Mouse (Mus musculus): ENCODE measurements around the gene Mgat1. TPM values are rescaled to one million over a fixed set of nuclear protein-coding genes. Genes with fewer than 3 reads are reported as not detected.

Mgat1 gene
- polyA plus RNA-seq, 1 experiment from 2014 or later = 34.3 TPM

DNA sequence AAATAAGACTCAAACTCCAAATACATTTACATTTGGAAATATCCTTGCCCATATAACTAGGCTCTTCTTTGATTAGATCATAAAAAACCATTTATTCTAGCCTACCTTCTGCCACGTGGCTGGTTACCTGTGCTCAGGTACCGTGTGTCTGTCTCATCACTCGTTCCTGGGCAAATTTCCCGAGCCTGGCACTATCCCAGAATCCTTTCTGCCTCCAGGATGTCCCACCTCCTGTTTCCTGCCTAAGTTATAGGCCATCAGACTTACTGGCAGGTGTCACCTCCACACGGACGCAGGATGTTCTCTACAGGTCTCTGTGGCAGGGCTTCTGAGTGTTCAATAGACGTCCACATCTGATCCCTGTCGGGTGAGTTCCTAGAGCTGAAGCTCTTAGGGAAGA is 21.1 kb downstream of the Mgat1 start:
- Histone ChIP-seq H3K9ac (ENCODE audit: low read depth, low read length) (no peak overlapping the region), H3K9me3 (replicated peaks; ENCODE audit: control insufficient read depth, low read length, poor library complexity, severe bottlenecking) (no peaks in the 10 kb centered on the region)
- 81% methylated on average over 8 of the region's 8 CpGs for WGBS

DNA sequence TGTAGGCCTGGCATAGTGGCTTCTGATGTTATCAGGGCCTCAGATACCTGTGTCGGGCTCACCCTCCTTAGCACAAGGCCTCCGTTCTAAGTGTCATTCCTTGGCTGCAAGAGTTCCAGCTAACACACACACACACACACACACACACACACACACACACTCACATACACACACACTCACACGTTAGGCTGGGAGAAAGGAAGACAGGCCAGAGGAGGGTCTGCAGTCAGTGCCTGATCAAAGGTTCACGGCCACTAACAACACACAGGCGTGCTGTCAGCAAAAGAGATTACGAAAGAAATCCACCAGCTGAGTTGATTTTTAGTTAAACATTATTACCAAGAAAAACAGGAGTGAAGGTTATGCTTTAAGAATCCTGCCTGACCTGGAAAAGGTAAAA is 22.7 kb downstream of the Mgat1 start:
- no peak overlapping the region for H3K4me2 ChIP-seq (ENCODE audit: low read length)
- no peak overlapping the region for H3K9ac ChIP-seq (ENCODE audit: low read depth, low read length)
- ATAC-seq = no peak
- no peaks in the 10 kb centered on the region for H3K27me3 ChIP-seq (ENCODE audit: control insufficient read depth, insufficient read depth, low read depth, low read length)
- no peaks in the 10 kb centered on the region for H3K9me3 ChIP-seq (replicated peaks; ENCODE audit: control insufficient read depth, low read length, poor library complexity, severe bottlenecking)
- no peaks in the 10 kb centered on the region for H3K4me1 ChIP-seq (ENCODE audit: control insufficient read depth, insufficient read depth, low read length)
- H3K27ac ChIP-seq (ENCODE audit: low read length) = no peak overlapping the region
- H3K36me3 ChIP-seq (ENCODE audit: control insufficient read depth, insufficient read depth, low read length) = peaks cover 5% of the 10 kb centered on the region; the same call in 1 of the 2 replicates
- H3K4me3 ChIP-seq (ENCODE audit: low read depth, low read length) = no peak overlapping the region
- WGBS = 89% methylated on average over 6 of the region's 6 CpGs

More for the DNA sequence above, 21.1 kb downstream of the Mgat1 start:
- Histone ChIP-seq H3K4me2 (ENCODE audit: low read length) (no peak overlapping the region), H3K27me3 (ENCODE audit: control insufficient read depth, insufficient read depth, low read depth, low read length) (no peaks in the 10 kb centered on the region), H3K36me3 (ENCODE audit: control insufficient read depth, insufficient read depth, low read length) (peaks cover 8% of the 10 kb centered on the region; the same call in 1 of the 2 replicates), H3K4me3 (ENCODE audit: low read depth, low read length) (no peak overlapping the region), H3K27ac (ENCODE audit: low read length) (no peak overlapping the region), H3K4me1 (ENCODE audit: control insufficient read depth, insufficient read depth, low read length) (no peaks in the 10 kb centered on the region)
- no peak for ATAC-seq

DNA sequence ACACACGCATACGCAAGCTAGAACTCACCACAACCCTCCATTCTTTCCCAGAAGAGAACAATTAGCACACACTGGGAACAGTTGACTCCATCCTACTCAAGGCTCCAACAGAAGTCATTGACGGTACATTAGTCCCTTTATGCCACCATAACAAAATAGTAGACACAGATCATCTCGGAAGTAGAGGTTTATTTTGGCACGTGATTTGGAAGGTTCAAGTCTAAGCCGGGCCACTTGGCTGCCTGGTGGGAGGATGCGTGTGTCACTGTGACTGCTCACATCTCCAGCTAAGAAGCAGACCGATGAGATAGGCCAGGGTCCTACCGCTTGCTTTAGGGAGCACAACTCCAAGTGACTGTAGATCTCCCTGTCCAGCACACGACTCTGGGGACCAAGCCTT is 23.3 kb downstream of the Mgat1 start:
- Histone ChIP-seq H3K4me3 (ENCODE audit: low read depth, low read length) (no peak overlapping the region), H3K27me3 (ENCODE audit: control insufficient read depth, insufficient read depth, low read depth, low read length) (no peaks in the 10 kb centered on the region), H3K9ac (ENCODE audit: low read depth, low read length) (no peak overlapping the region), H3K36me3 (ENCODE audit: control insufficient read depth, insufficient read depth, low read length) (no peaks in the 10 kb centered on the region; the same call in 1 of the 2 replicates), H3K27ac (ENCODE audit: low read length) (no peak overlapping the region), H3K4me2 (ENCODE audit: low read length) (no peak overlapping the region), H3K4me1 (ENCODE audit: control insufficient read depth, insufficient read depth, low read length) (no peaks in the 10 kb centered on the region), H3K9me3 (replicated peaks; ENCODE audit: control insufficient read depth, low read length, poor library complexity, severe bottlenecking) (no peaks in the 10 kb centered on the region)
- WGBS = 88% methylated on average over 10 of the region's 10 CpGs
- ATAC-seq = no peak

DNA sequence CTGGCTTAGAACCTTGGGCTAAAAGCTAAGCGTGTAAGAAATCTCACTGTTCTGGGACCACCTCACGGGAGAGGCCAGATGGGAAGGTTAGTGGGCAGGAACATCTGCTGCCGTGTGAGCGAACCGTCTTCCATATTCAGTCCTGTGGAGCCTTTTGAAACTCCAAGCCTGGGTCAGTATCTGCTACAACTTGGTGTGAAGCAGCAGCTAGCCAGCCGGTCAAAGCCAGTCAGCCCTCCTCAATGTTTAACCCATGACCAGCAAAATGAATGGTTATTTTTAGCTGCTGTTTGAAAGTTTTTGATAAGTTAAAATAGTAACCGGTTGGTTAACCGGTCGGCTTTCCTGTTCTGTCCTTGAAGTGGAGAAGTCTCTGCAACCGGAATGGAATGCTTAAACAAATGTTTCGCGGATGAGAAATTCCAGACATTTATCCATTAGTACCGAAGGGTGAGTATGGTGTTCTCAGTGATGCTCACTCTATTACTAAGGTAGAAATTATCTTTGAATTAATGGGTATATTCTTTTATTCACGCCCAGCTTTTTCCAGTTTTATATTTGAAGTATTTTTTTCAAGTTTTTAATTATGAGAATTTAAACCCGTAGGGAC is 24.1 kb downstream of the Mgat1 start:
- no peaks in the 10 kb centered on the region for H3K9me3 ChIP-seq (replicated peaks; ENCODE audit: control insufficient read depth, low read length, poor library complexity, severe bottlenecking)
- no peak overlapping the region for H3K27ac ChIP-seq (ENCODE audit: low read length)
- no peak for ATAC-seq
- no peak overlapping the region for H3K9ac ChIP-seq (ENCODE audit: low read depth, low read length)
- H3K4me2 ChIP-seq (ENCODE audit: low read length) = no peak overlapping the region
- H3K4me3 ChIP-seq (ENCODE audit: low read depth, low read length) = no peak overlapping the region
- no peaks in the 10 kb centered on the region for H3K4me1 ChIP-seq (ENCODE audit: control insufficient read depth, insufficient read depth, low read length)
- H3K27me3 ChIP-seq (ENCODE audit: control insufficient read depth, insufficient read depth, low read depth, low read length) = no peaks in the 10 kb centered on the region
- H3K36me3 ChIP-seq (ENCODE audit: control insufficient read depth, insufficient read depth, low read length) = no peaks in the 10 kb centered on the region
- WGBS = 84% methylated on average over 15 of the region's 15 CpGs

DNA sequence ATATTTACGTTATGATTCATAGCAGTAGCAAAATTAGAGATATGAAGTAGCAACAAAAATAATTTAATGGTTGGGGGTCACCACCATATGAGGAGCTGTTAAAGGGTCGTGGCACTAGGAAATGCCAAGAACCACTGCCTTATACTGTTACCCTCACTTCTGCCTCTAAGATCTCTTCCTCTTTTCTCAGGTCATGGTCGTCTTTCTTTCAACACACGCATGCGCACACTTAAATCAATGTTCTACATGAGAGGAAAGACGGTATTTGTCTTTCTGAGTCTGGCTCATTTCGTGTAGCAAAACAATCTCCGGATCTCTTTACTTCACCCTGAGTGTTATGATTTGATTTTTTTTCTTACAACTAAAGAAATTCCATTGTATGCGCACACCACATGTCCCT is 25.8 kb downstream of the Mgat1 start:
- Histone ChIP-seq H3K9ac (ENCODE audit: low read depth, low read length) (no peak overlapping the region), H3K9me3 (replicated peaks; ENCODE audit: control insufficient read depth, low read length, poor library complexity, severe bottlenecking) (no peaks in the 10 kb centered on the region), H3K4me3 (ENCODE audit: low read depth, low read length) (no peak overlapping the region), H3K27ac (ENCODE audit: low read length) (no peak overlapping the region), H3K4me2 (ENCODE audit: low read length) (no peak overlapping the region), H3K36me3 (ENCODE audit: control insufficient read depth, insufficient read depth, low read length) (no peaks in the 10 kb centered on the region), H3K27me3 (ENCODE audit: control insufficient read depth, insufficient read depth, low read depth, low read length) (no peaks in the 10 kb centered on the region), H3K4me1 (ENCODE audit: control insufficient read depth, insufficient read depth, low read length) (peaks cover 4% of the 10 kb centered on the region; the same call in 1 of the 2 replicates)
- 96% methylated on average over 9 of the region's 9 CpGs for WGBS
- no peak for ATAC-seq

DNA sequence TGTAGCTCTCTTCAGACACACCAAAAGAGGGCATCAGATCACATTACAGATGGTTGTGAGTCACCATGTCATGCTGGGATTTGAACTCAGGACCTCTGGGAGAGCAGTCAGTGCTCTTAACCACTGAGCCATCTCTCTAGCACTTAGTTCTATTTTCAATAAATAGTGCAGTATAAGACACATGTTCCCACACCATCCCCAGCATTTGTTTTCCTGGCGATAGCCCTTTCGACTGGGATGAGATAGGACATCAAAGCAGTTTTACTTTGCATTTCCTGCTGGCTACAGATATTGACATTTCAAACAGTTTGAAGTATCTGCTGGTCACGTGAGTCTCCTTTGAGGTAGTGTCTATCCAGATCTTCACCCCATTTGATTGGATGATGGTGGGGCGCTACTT is 26.4 kb downstream of the Mgat1 start:
- Histone ChIP-seq H3K4me2 (ENCODE audit: low read length) (no peak overlapping the region), H3K9ac (ENCODE audit: low read depth, low read length) (no peak overlapping the region), H3K9me3 (replicated peaks; ENCODE audit: control insufficient read depth, low read length, poor library complexity, severe bottlenecking) (no peaks in the 10 kb centered on the region), H3K36me3 (ENCODE audit: control insufficient read depth, insufficient read depth, low read length) (no peaks in the 10 kb centered on the region), H3K27ac (ENCODE audit: low read length) (no peak overlapping the region), H3K4me1 (ENCODE audit: control insufficient read depth, insufficient read depth, low read length) (peaks cover 4% of the 10 kb centered on the region; the same call in 1 of the 2 replicates), H3K4me3 (ENCODE audit: low read depth, low read length) (no peak overlapping the region), H3K27me3 (ENCODE audit: control insufficient read depth, insufficient read depth, low read depth, low read length) (no peaks in the 10 kb centered on the region)
- ATAC-seq = no peak
- 90% methylated on average over 4 of the region's 4 CpGs for WGBS

DNA sequence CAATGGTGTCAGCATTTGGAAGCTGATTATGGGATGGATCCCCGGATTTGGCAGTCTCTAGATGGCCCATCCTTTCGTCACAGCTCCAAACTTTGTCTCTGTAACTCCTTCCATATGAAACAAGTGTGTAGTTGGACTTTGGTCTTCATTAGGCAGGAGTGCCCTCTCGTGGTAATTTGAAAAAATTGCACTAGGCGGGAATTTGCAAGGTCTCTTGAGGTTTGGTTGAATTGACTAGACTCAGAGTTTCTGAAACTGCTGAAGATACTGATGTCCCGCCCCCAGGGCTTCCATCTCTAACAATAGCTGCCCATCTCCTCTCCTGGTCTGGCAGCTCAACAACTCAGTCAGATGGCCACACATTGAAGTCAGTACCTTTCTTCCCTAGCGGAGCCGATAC is 27.3 kb downstream of the Mgat1 start:
- WGBS = 22% methylated on average over 7 of the region's 7 CpGs
- H3K27me3 ChIP-seq (ENCODE audit: control insufficient read depth, insufficient read depth, low read depth, low read length) = no peaks in the 10 kb centered on the region
- H3K36me3 ChIP-seq (ENCODE audit: control insufficient read depth, insufficient read depth, low read length) = no peaks in the 10 kb centered on the region
- H3K9ac ChIP-seq (ENCODE audit: low read depth, low read length) = no peak overlapping the region
- no peak overlapping the region for H3K27ac ChIP-seq (ENCODE audit: low read length)
- peaks cover 4% of the 10 kb centered on the region; the same call in 1 of the 2 replicates for H3K4me1 ChIP-seq (ENCODE audit: control insufficient read depth, insufficient read depth, low read length)
- H3K4me2 ChIP-seq (ENCODE audit: low read length) = no peak overlapping the region
- no peak overlapping the region for H3K4me3 ChIP-seq (ENCODE audit: low read depth, low read length)
- no peaks in the 10 kb centered on the region for H3K9me3 ChIP-seq (replicated peaks; ENCODE audit: control insufficient read depth, low read length, poor library complexity, severe bottlenecking)
- ATAC-seq = no peak

DNA sequence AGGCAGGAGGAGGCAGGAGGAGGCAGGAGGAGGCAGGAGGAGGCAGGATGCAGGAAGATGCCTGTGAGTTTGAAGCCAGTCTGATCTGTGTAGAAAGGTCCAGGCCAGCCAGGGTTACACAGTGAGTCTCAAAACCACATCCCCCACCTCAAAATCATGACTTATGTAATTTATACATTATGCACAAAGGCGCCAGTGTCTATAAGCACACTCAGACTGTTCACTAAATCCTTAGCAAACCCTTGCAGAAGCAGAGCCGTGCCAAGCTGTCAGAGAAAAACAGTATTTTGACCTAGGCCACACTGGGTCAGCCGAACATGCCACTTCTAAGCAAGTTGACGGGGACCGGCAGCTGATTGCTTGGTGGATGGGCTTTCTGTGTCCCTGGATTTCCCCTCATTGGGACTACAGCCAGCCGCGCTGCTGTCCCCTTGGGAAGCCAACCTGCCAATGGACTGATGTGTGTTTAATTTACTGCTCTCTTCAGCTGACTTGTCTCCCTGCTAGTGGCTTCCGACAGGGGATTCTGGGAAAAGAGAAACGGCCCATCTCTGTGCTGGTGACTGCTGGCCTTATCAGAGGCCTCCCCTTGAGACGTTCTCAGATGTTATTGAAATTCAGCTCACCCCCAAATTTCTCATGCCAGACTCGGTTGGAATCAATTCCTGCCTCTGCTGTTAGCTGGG is 30.0 kb downstream of the Mgat1 start:
- Histone ChIP-seq H3K4me1 (ENCODE audit: control insufficient read depth, insufficient read depth, low read length) (peaks cover 4% of the 10 kb centered on the region; the same call in 1 of the 2 replicates), H3K4me2 (ENCODE audit: low read length) (no peak overlapping the region), H3K27me3 (ENCODE audit: control insufficient read depth, insufficient read depth, low read depth, low read length) (no peaks in the 10 kb centered on the region), H3K36me3 (ENCODE audit: control insufficient read depth, insufficient read depth, low read length) (no peaks in the 10 kb centered on the region), H3K4me3 (ENCODE audit: low read depth, low read length) (no peak overlapping the region), H3K9ac (ENCODE audit: low read depth, low read length) (peak overlapping the region; percentile 15; the same call in 1 of the 2 replicates), H3K9me3 (replicated peaks; ENCODE audit: control insufficient read depth, low read length, poor library complexity, severe bottlenecking) (no peaks in the 10 kb centered on the region), H3K27ac (ENCODE audit: low read length) (no peak overlapping the region)
- 51% methylated on average over 11 of the region's 11 CpGs for WGBS
- ATAC-seq = peak; percentile 56; the same call in 1 of the 2 replicates

DNA sequence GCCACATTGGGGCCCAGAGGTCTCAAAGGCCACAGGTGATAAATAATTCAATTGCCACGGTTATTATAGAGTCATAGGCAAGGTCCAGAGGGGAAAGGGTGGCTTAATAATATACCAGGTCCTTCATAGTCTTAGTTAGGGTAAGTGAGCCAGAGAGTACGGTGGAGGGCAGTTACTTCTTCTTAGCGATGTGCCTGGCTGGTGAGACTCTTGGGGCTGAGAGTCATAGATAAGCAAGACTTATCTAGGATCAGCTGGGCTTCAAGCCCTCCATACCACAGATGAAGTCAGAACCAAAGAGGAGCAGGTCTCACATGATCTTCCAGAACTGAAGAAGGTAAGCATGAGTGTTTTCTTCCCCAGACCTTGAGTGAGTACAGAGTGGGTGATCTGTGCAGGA is 34.2 kb downstream of the Mgat1 start, which contains the start of gene Olfr1393:
Gene Olfr1393, plus strand, starts transcription at position 83 of the 400 bp plus-strand sequence.
- ATAC-seq = no peak
- H3K4me3 ChIP-seq (ENCODE audit: low read depth, low read length) = no peak within 1 kb of the TSS
- H3K27ac ChIP-seq (ENCODE audit: low read length) = no peak within 1 kb of the TSS
- no peaks in the 10 kb centered on the region for H3K27me3 ChIP-seq (ENCODE audit: control insufficient read depth, insufficient read depth, low read depth, low read length)
- no peaks in the 10 kb centered on the region for H3K9me3 ChIP-seq (replicated peaks; ENCODE audit: control insufficient read depth, low read length, poor library complexity, severe bottlenecking)
- peaks cover 4% of the 10 kb centered on the region; the same call in 1 of the 2 replicates for H3K4me1 ChIP-seq (ENCODE audit: control insufficient read depth, insufficient read depth, low read length)
- H3K9ac ChIP-seq (ENCODE audit: low read depth, low read length) = no peak within 1 kb of the TSS
- H3K4me2 ChIP-seq (ENCODE audit: low read length) = no peak within 1 kb of the TSS
- H3K36me3 ChIP-seq (ENCODE audit: control insufficient read depth, insufficient read depth, low read length) = no peaks in the 10 kb centered on the region
- 86% methylated on average over 3 of the region's 3 CpGs for WGBS
